Mouse (Mus musculus): ENCODE measurements around the gene Bcl6b. TPM values are rescaled to one million over a fixed set of nuclear protein-coding genes. Genes with fewer than 3 reads are reported as not detected.

The Bcl6b gene
- polyA plus RNA-seq, 1 experiment from 2014 or later, result 13.0 TPM

GRCm38 (mm10) chr11:70189319-70190134, 40.1 kb downstream of the Bcl6b start:
- Histone ChIP-seq H3K36me3 (ENCODE audit: control insufficient read depth, insufficient read depth, low read length) (no peaks in the 10 kb centered on the region), H3K27me3 (replicated peaks; ENCODE audit: control insufficient read depth, insufficient read depth, low read length) (no peaks in the 10 kb centered on the region), H3K4me3 (ENCODE audit: low read depth, low read length) (no peak overlapping the region), H3K27ac (replicated peaks; ENCODE audit: low read depth, low read length) (no peak overlapping the region), H3K9me3 (ENCODE audit: control insufficient read depth, low read length) (no peaks in the 10 kb centered on the region), H3K4me1 (ENCODE audit: control insufficient read depth, insufficient read depth, low read length) (peaks cover 4% of the 10 kb centered on the region; the same call in 1 of the 2 replicates), H3K9ac (ENCODE audit: low read depth, low read length) (no peak overlapping the region), H3K4me2 (ENCODE audit: low read depth, low read length) (no peak overlapping the region)
- 81% methylated on average over 28 of the region's 28 CpGs for WGBS
- DNase-seq (ENCODE audit: low spot score) (no peak), ATAC-seq (ENCODE audit: low read depth) (no peak)

DNA sequence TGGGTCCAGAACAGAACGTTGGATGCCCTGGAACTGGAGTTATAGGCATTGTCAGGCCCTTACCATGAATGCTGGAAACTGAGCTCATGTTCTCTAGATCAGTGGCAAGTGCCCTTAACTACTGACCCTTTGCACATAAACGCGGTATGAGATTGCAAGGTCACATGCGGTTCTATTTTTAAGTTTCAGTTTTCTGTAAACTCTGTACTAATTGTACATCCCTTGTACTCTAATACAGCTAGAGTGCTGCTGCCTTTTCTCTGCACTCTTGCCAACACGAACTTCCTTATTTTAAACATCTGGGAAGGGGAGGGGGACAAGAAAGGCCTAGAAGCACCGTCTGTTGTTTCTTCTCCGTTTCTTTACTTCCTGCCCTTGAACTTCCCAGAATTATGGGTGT, 44.5 kb downstream of the Bcl6b start:
- H3K36me3 ChIP-seq (ENCODE audit: control insufficient read depth, insufficient read depth, low read length), result no peaks in the 10 kb centered on the region
- H3K4me3 ChIP-seq (ENCODE audit: low read depth, low read length), result no peak overlapping the region
- H3K27me3 ChIP-seq (replicated peaks; ENCODE audit: control insufficient read depth, insufficient read depth, low read length), result no peaks in the 10 kb centered on the region
- DNase-seq (ENCODE audit: low spot score), result no peak
- no peak overlapping the region for H3K9ac ChIP-seq (ENCODE audit: low read depth, low read length)
- no peaks in the 10 kb centered on the region for H3K9me3 ChIP-seq (ENCODE audit: control insufficient read depth, low read length)
- 60% methylated on average over 7 of the region's 7 CpGs for WGBS
- H3K4me2 ChIP-seq (ENCODE audit: low read depth, low read length), result no peak overlapping the region
- H3K27ac ChIP-seq (replicated peaks; ENCODE audit: low read depth, low read length), result no peak overlapping the region
- ATAC-seq (ENCODE audit: low read depth), result no peak
- no peaks in the 10 kb centered on the region for H3K4me1 ChIP-seq (ENCODE audit: control insufficient read depth, insufficient read depth, low read length)

DNA sequence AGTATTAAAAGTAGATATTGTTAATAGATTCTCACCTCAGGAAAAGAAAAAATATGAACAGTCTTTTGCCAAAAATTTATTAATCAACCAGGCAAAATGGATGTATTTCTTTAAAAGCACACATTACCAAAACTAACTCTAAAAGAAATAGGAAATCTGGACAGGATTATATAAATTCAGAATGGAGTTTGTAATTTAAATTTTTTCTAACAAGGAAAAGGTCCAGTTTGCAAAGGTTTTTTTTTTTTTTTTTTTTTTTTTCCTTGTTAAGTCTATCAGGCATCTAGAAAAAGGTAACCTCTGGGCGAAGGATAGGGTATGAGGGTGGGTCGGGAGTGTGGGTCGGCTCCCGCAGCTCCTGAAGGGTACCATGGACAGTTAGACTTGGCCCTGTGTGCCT, 49.1 kb downstream of the Bcl6b start:
- Histone ChIP-seq H3K27me3 (replicated peaks; ENCODE audit: control insufficient read depth, insufficient read depth, low read length) (no peaks in the 10 kb centered on the region), H3K4me3 (ENCODE audit: low read depth, low read length) (no peak overlapping the region), H3K36me3 (ENCODE audit: control insufficient read depth, insufficient read depth, low read length) (no peaks in the 10 kb centered on the region), H3K4me2 (ENCODE audit: low read depth, low read length) (no peak overlapping the region), H3K9me3 (ENCODE audit: control insufficient read depth, low read length) (peaks cover 5% of the 10 kb centered on the region; the same call in 1 of the 2 replicates), H3K9ac (ENCODE audit: low read depth, low read length) (no peak overlapping the region), H3K4me1 (ENCODE audit: control insufficient read depth, insufficient read depth, low read length) (no peaks in the 10 kb centered on the region), H3K27ac (replicated peaks; ENCODE audit: low read depth, low read length) (no peak overlapping the region)
- ATAC-seq (ENCODE audit: low read depth), result no peak
- no peak for DNase-seq (ENCODE audit: low spot score)
- 88% methylated on average over 4 of the region's 4 CpGs for WGBS

GRCm38 (mm10) chr11:70179401-70179800, 50.2 kb downstream of the Bcl6b start:
- H3K36me3 ChIP-seq (ENCODE audit: control insufficient read depth, insufficient read depth, low read length), result no peaks in the 10 kb centered on the region
- no peaks in the 10 kb centered on the region for H3K4me1 ChIP-seq (ENCODE audit: control insufficient read depth, insufficient read depth, low read length)
- peaks cover 5% of the 10 kb centered on the region; the same call in 1 of the 2 replicates for H3K9me3 ChIP-seq (ENCODE audit: control insufficient read depth, low read length)
- H3K4me3 ChIP-seq (ENCODE audit: low read depth, low read length), result no peak overlapping the region
- no peaks in the 10 kb centered on the region for H3K27me3 ChIP-seq (replicated peaks; ENCODE audit: control insufficient read depth, insufficient read depth, low read length)
- no peak overlapping the region for H3K27ac ChIP-seq (replicated peaks; ENCODE audit: low read depth, low read length)
- DNase-seq (ENCODE audit: low spot score), result peak; percentile 55
- no peak overlapping the region for H3K4me2 ChIP-seq (ENCODE audit: low read depth, low read length)
- WGBS, result 24% methylated on average over 14 of the region's 14 CpGs
- H3K9ac ChIP-seq (ENCODE audit: low read depth, low read length), result no peak overlapping the region
- no peak for ATAC-seq (ENCODE audit: low read depth)

- H3K4me2 ChIP-seq (ENCODE audit: low read depth, low read length), result no peak overlapping the region
- H3K4me1 ChIP-seq (ENCODE audit: control insufficient read depth, insufficient read depth, low read length), result no peaks in the 10 kb centered on the region
- peaks cover 5% of the 10 kb centered on the region; the same call in 1 of the 2 replicates for H3K9me3 ChIP-seq (ENCODE audit: control insufficient read depth, low read length)
- no peak overlapping the region for H3K27ac ChIP-seq (replicated peaks; ENCODE audit: low read depth, low read length)
- DNase-seq (ENCODE audit: low spot score), result no peak
- H3K27me3 ChIP-seq (replicated peaks; ENCODE audit: control insufficient read depth, insufficient read depth, low read length), result no peaks in the 10 kb centered on the region
- no peak overlapping the region for H3K9ac ChIP-seq (ENCODE audit: low read depth, low read length)
- 76% methylated on average over 11 of the region's 11 CpGs for whole genome bisulfite sequencing
- H3K4me3 ChIP-seq (ENCODE audit: low read depth, low read length), result no peak overlapping the region
- ATAC-seq (ENCODE audit: low read depth), result no peak
- no peaks in the 10 kb centered on the region for H3K36me3 ChIP-seq (ENCODE audit: control insufficient read depth, insufficient read depth, low read length)
Observed at GRCm38 (mm10) chr11:70178756-70179155, 50.8 kb downstream of the Bcl6b start.

- no peak for ATAC-seq (ENCODE audit: low read depth)
- 78% methylated on average over 11 of the region's 11 CpGs for WGBS
Observed at GRCm38 (mm10) chr11:70178311-70178710, 51.3 kb downstream of the Bcl6b start.

GRCm38 (mm10) chr11:70177647-70178046, 52.0 kb downstream of the Bcl6b start:
- ATAC-seq (ENCODE audit: low read depth) (no peak), DNase-seq (ENCODE audit: low spot score) (no peak)
- Histone ChIP-seq H3K4me3 (ENCODE audit: low read depth, low read length) (no peak overlapping the region), H3K9me3 (ENCODE audit: control insufficient read depth, low read length) (peaks cover 5% of the 10 kb centered on the region; the same call in 1 of the 2 replicates), H3K9ac (ENCODE audit: low read depth, low read length) (no peak overlapping the region), H3K36me3 (ENCODE audit: control insufficient read depth, insufficient read depth, low read length) (no peaks in the 10 kb centered on the region), H3K4me2 (ENCODE audit: low read depth, low read length) (no peak overlapping the region), H3K4me1 (ENCODE audit: control insufficient read depth, insufficient read depth, low read length) (no peaks in the 10 kb centered on the region), H3K27ac (replicated peaks; ENCODE audit: low read depth, low read length) (no peak overlapping the region), H3K27me3 (replicated peaks; ENCODE audit: control insufficient read depth, insufficient read depth, low read length) (no peaks in the 10 kb centered on the region)
- WGBS, result 71% methylated on average over 8 of the region's 8 CpGs

More at GRCm38 (mm10) chr11:70178311-70178710, 51.3 kb downstream of the Bcl6b start:
- Histone ChIP-seq H3K9me3 (ENCODE audit: control insufficient read depth, low read length) (peaks cover 5% of the 10 kb centered on the region; the same call in 1 of the 2 replicates), H3K27me3 (replicated peaks; ENCODE audit: control insufficient read depth, insufficient read depth, low read length) (no peaks in the 10 kb centered on the region), H3K4me3 (ENCODE audit: low read depth, low read length) (no peak overlapping the region), H3K4me2 (ENCODE audit: low read depth, low read length) (no peak overlapping the region), H3K27ac (replicated peaks; ENCODE audit: low read depth, low read length) (no peak overlapping the region), H3K9ac (ENCODE audit: low read depth, low read length) (no peak overlapping the region), H3K36me3 (ENCODE audit: control insufficient read depth, insufficient read depth, low read length) (no peaks in the 10 kb centered on the region), H3K4me1 (ENCODE audit: control insufficient read depth, insufficient read depth, low read length) (no peaks in the 10 kb centered on the region)
- DNase-seq (ENCODE audit: low spot score), result no peak

GRCm38 (mm10) chr11:70174491-70174890, 55.1 kb downstream of the Bcl6b start:
- no peak overlapping the region for H3K4me2 ChIP-seq (ENCODE audit: low read depth, low read length)
- ATAC-seq (ENCODE audit: low read depth), result no peak
- 83% methylated on average over 4 of the region's 4 CpGs for WGBS
- no peak overlapping the region for H3K9ac ChIP-seq (ENCODE audit: low read depth, low read length)
- H3K4me1 ChIP-seq (ENCODE audit: control insufficient read depth, insufficient read depth, low read length), result no peaks in the 10 kb centered on the region
- H3K27me3 ChIP-seq (replicated peaks; ENCODE audit: control insufficient read depth, insufficient read depth, low read length), result no peaks in the 10 kb centered on the region
- DNase-seq (ENCODE audit: low spot score), result no peak
- no peak overlapping the region for H3K4me3 ChIP-seq (ENCODE audit: low read depth, low read length)
- no peaks in the 10 kb centered on the region for H3K36me3 ChIP-seq (ENCODE audit: control insufficient read depth, insufficient read depth, low read length)
- no peak overlapping the region for H3K27ac ChIP-seq (replicated peaks; ENCODE audit: low read depth, low read length)
- peaks cover 5% of the 10 kb centered on the region; the same call in 1 of the 2 replicates for H3K9me3 ChIP-seq (ENCODE audit: control insufficient read depth, low read length)
